Mouse (Mus musculus): ENCODE measurements around the gene Acot10. TPM values are rescaled to one million over a fixed set of nuclear protein-coding genes. Genes with fewer than 3 reads are reported as not detected.

Acot10 gene
- polyA plus RNA-seq, 2 experiments = 0.08 TPM; not detected in 1

DNA sequence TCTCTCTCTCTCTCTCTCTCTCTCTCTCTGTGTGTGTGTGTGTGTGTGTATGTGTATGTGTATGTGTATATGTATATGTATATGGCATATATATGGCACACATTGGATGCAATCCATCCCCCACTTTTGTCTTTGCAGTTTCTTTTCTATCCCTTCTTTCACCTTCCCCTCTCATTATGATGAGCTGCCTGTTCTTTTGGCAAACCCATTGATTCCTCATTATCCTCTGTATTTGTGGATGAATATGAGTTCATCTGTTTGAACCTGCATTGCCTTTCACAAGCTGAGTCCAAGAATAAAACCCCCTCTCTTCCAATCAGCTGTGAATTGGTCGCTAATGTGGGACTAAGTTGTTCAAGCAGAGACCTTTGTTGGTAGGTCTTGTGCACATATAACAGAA, 1.4 kb upstream of the Acot10 start:
- no peaks in the 10 kb centered on the region for H3K9me3 ChIP-seq (ENCODE audit: control insufficient read depth, low read length)
- no peak overlapping the region for H3K27ac ChIP-seq (replicated peaks; ENCODE audit: low read depth, low read length)
- no peak overlapping the region for H3K4me3 ChIP-seq (replicated peaks; ENCODE audit: low read length)
- no peak overlapping the region for H3K4me2 ChIP-seq (replicated peaks; ENCODE audit: low read depth, low read length, severe bottlenecking)
- no peaks in the 10 kb centered on the region for H3K4me1 ChIP-seq (ENCODE audit: control insufficient read depth, insufficient read depth, low read length)
- no peak for TF ChIP-seq POLR2A (IDR thresholded peaks at IDR 0.05; ENCODE audit: borderline replicate concordance, extremely low read depth, insufficient read depth, insufficient read length)
- H3K27me3 ChIP-seq (ENCODE audit: control insufficient read depth, insufficient read depth, low read length) = no peaks in the 10 kb centered on the region
- H3K9ac ChIP-seq (ENCODE audit: low read depth, low read length, severe bottlenecking) = no peak overlapping the region
- no peaks in the 10 kb centered on the region for H3K36me3 ChIP-seq (ENCODE audit: control insufficient read depth, insufficient read depth, low read length)
- DNase-seq (ENCODE audit: low spot score) (no peak), ATAC-seq (ENCODE audit: low FRiP score, low read depth) (no peak)
- WGBS = 70% methylated on average over 1 of the region's 1 CpGs

DNA sequence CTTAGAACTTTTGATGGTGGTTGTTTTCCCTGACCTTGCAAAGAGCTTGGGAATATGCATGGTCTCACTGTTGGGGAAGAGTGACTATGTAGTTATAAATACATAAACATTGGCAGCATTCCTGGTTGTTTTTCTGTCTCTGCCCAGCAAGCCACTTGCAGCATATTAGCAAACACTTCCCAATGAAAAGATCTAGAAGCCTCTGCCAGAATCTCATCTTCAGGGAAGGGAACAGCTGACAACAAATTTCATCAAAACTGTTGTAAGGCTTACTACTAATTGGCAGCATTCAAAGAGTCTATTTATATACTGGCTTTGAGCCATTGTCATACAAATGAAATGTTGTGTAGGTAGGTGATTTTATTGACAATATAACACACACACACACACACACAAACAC, 800 bp upstream of the Acot10 start:
- Histone ChIP-seq H3K27me3 (ENCODE audit: control insufficient read depth, insufficient read depth, low read length) (no peaks in the 10 kb centered on the region), H3K4me1 (ENCODE audit: control insufficient read depth, insufficient read depth, low read length) (no peaks in the 10 kb centered on the region), H3K9ac (ENCODE audit: low read depth, low read length, severe bottlenecking) (no peak overlapping the region), H3K4me3 (replicated peaks; ENCODE audit: low read length) (no peak overlapping the region), H3K27ac (replicated peaks; ENCODE audit: low read depth, low read length) (no peak overlapping the region), H3K9me3 (ENCODE audit: control insufficient read depth, low read length) (no peaks in the 10 kb centered on the region), H3K4me2 (replicated peaks; ENCODE audit: low read depth, low read length, severe bottlenecking) (no peak overlapping the region), H3K36me3 (ENCODE audit: control insufficient read depth, insufficient read depth, low read length) (no peaks in the 10 kb centered on the region)
- no peak for TF ChIP-seq POLR2A (IDR thresholded peaks at IDR 0.05; ENCODE audit: borderline replicate concordance, extremely low read depth, insufficient read depth, insufficient read length)
- ATAC-seq (ENCODE audit: low FRiP score, low read depth) = no peak
- no peak for DNase-seq (ENCODE audit: low spot score)

DNA sequence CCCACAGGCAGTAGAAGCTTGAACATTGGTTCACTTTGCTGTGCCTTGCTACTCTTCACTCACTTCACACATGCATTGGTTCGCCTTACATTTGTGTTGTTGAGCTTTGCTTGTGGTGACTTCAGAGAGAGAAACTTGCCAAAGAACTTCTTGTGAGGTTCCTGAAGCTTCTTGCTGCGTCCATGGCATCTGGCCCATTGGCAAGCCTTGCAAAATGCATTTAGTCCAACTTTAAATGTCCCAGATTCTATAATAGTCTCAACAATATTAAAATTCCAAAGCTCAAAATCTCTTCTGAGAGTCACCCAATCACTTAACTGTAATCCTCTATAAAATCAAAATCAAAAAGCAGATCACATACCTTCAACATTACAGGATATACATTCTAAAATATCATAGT, 6.3 kb downstream of the Acot10 start:
- DNase-seq (ENCODE audit: low spot score) = no peak
- 71% methylated on average over 2 of the region's 2 CpGs for WGBS

DNA sequence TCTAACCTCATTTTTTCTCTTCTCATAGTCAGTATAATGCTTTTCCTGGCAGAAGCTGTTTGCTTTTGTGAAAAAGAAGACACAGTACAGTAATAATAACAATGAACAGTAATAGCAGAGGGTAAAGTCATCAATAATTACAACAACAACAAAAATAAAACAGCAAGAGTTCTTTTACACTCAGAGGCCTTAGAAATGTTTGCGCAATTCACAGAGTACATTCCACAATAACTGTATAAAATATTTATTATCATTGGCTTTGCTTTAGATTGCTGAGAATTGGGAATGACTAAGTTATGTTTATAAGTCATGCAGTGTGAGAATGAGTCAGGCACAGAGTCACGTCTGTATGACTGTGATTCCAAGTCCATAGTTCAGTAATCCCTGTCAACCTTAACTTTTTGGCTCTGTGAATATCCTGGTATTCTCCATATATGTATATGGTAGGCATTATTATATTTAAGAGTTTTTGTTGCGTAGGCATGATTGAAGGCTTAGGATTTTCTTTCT, 23.6 kb downstream of the Acot10 start:
- no peak for TF ChIP-seq POLR2A (IDR thresholded peaks at IDR 0.05; ENCODE audit: borderline replicate concordance, extremely low read depth, insufficient read depth, insufficient read length)
- no peak for DNase-seq (ENCODE audit: low spot score)
- no peaks in the 10 kb centered on the region for H3K4me1 ChIP-seq (ENCODE audit: control insufficient read depth, insufficient read depth, low read length)
- WGBS = 90% methylated on average over 3 of the region's 3 CpGs
- H3K36me3 ChIP-seq (ENCODE audit: control insufficient read depth, insufficient read depth, low read length) = no peaks in the 10 kb centered on the region
- no peaks in the 10 kb centered on the region for H3K9me3 ChIP-seq (ENCODE audit: control insufficient read depth, low read length)
- no peak overlapping the region for H3K9ac ChIP-seq (ENCODE audit: low read depth, low read length, severe bottlenecking)
- no peaks in the 10 kb centered on the region for H3K27me3 ChIP-seq (ENCODE audit: control insufficient read depth, insufficient read depth, low read length)
- no peak overlapping the region for H3K4me2 ChIP-seq (replicated peaks; ENCODE audit: low read depth, low read length, severe bottlenecking)
- H3K4me3 ChIP-seq (replicated peaks; ENCODE audit: low read length) = no peak overlapping the region
- no peak overlapping the region for H3K27ac ChIP-seq (replicated peaks; ENCODE audit: low read depth, low read length)
- ATAC-seq (ENCODE audit: low FRiP score, low read depth) = no peak

More for the DNA sequence above, 6.3 kb downstream of the Acot10 start:
- no peak for TF ChIP-seq POLR2A (IDR thresholded peaks at IDR 0.05; ENCODE audit: borderline replicate concordance, extremely low read depth, insufficient read depth, insufficient read length)
- no peaks in the 10 kb centered on the region for H3K4me1 ChIP-seq (ENCODE audit: control insufficient read depth, insufficient read depth, low read length)
- no peak overlapping the region for H3K27ac ChIP-seq (replicated peaks; ENCODE audit: low read depth, low read length)
- no peaks in the 10 kb centered on the region for H3K36me3 ChIP-seq (ENCODE audit: control insufficient read depth, insufficient read depth, low read length)
- H3K4me2 ChIP-seq (replicated peaks; ENCODE audit: low read depth, low read length, severe bottlenecking) = no peak overlapping the region
- no peak for ATAC-seq (ENCODE audit: low FRiP score, low read depth)
- no peak overlapping the region for H3K9ac ChIP-seq (ENCODE audit: low read depth, low read length, severe bottlenecking)
- no peak overlapping the region for H3K4me3 ChIP-seq (replicated peaks; ENCODE audit: low read length)
- H3K9me3 ChIP-seq (ENCODE audit: control insufficient read depth, low read length) = no peaks in the 10 kb centered on the region
- H3K27me3 ChIP-seq (ENCODE audit: control insufficient read depth, insufficient read depth, low read length) = no peaks in the 10 kb centered on the region

DNA sequence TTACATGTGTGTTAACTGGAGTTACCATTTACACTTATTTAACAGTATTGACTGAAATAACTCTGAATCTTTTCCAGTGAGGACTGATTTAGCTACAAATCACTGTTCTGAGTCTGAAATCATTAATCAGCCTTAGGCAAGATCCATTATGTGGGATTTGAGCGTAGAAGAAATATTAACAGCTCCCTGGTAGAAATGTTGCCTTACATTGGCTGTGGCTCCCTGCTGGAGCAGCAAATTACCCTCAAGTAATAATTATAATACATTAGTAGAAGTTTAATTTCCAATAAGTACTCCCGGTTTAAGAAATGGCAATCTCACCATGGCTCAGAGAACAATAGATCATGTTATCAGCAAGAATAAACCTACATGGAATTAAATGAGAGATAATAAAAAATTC, 27.4 kb downstream of the Acot10 start:
- ATAC-seq (ENCODE audit: low FRiP score, low read depth) = no peak
- Histone ChIP-seq H3K27ac (replicated peaks; ENCODE audit: low read depth, low read length) (no peak overlapping the region), H3K36me3 (ENCODE audit: control insufficient read depth, insufficient read depth, low read length) (no peaks in the 10 kb centered on the region), H3K9me3 (ENCODE audit: control insufficient read depth, low read length) (no peaks in the 10 kb centered on the region), H3K27me3 (ENCODE audit: control insufficient read depth, insufficient read depth, low read length) (no peaks in the 10 kb centered on the region), H3K9ac (ENCODE audit: low read depth, low read length, severe bottlenecking) (no peak overlapping the region), H3K4me1 (ENCODE audit: control insufficient read depth, insufficient read depth, low read length) (no peaks in the 10 kb centered on the region), H3K4me3 (replicated peaks; ENCODE audit: low read length) (no peak overlapping the region), H3K4me2 (replicated peaks; ENCODE audit: low read depth, low read length, severe bottlenecking) (no peak overlapping the region)
- no peak for DNase-seq (ENCODE audit: low spot score)
- no peak for TF ChIP-seq POLR2A (IDR thresholded peaks at IDR 0.05; ENCODE audit: borderline replicate concordance, extremely low read depth, insufficient read depth, insufficient read length)
- 45% methylated on average over 2 of the region's 2 CpGs for WGBS

GRCm38 (mm10) chr15:20634593-20634992, 32.0 kb downstream of the Acot10 start:
- WGBS = 76% methylated on average over 2 of the region's 2 CpGs
- ATAC-seq (ENCODE audit: low FRiP score, low read depth) = no peak
- no peak overlapping the region for H3K4me3 ChIP-seq (replicated peaks; ENCODE audit: low read length)
- no peaks in the 10 kb centered on the region for H3K4me1 ChIP-seq (ENCODE audit: control insufficient read depth, insufficient read depth, low read length)
- no peak for DNase-seq (ENCODE audit: low spot score)
- H3K27me3 ChIP-seq (ENCODE audit: control insufficient read depth, insufficient read depth, low read length) = no peaks in the 10 kb centered on the region
- H3K9ac ChIP-seq (ENCODE audit: low read depth, low read length, severe bottlenecking) = no peak overlapping the region
- no peak for TF ChIP-seq POLR2A (IDR thresholded peaks at IDR 0.05; ENCODE audit: borderline replicate concordance, extremely low read depth, insufficient read depth, insufficient read length)
- H3K9me3 ChIP-seq (ENCODE audit: control insufficient read depth, low read length) = no peaks in the 10 kb centered on the region
- no peak overlapping the region for H3K27ac ChIP-seq (replicated peaks; ENCODE audit: low read depth, low read length)
- no peaks in the 10 kb centered on the region for H3K36me3 ChIP-seq (ENCODE audit: control insufficient read depth, insufficient read depth, low read length)
- no peak overlapping the region for H3K4me2 ChIP-seq (replicated peaks; ENCODE audit: low read depth, low read length, severe bottlenecking)

Other genes starting within 250 kb of the Acot10 start
- gene Cdh12, start 217.5 kb downstream of the Acot10 start, polyA plus RNA-seq (2012; rRNA removed) = 0.13 and 0.16 TPM in 2 replicates
- gene Cdh12, start 217.5 kb downstream of the Acot10 start, polyA plus RNA-seq (2014; fragmentation: Nextera tagmentation; extraction: Ambion mirVana) = 0.29 and 1.1 TPM in 2 replicates

Measured in limb, embryonic 14.5 days (tissue).